Mouse (Mus musculus) left cerebral cortex, adult 2 months (tissue): ENCODE data around the gene Rergl. TPM values are rescaled to one million over a fixed set of nuclear protein-coding genes. Genes with fewer than 3 reads are reported as not detected.

ENCODE experiments used
- DNase-seq, 2 experiments: peaks; one replicate each; pipeline ENCODE4 v3.0.0; 2021 to 2022; ENCODE audit warnings: low spot score in 2 of 2, mixed read lengths in 1 of 2; ENCODE audit errors: extremely low spot score in 1 of 2
- H3K27ac ChIP-seq: fragments of 200-600 bp; 2 replicates; pipeline ENCODE4 v1.8.1; 2022
- H3K4me3 ChIP-seq: fragments of 200-600 bp; 2 replicates; pipeline ENCODE4 v1.8.1; 2022
- CTCF ChIP-seq: fragments of 200-600 bp; IDR thresholded peaks from 2 replicates; pipeline ENCODE4 v1.8.1; 2022; ENCODE audit warnings: antibody characterized with exemption, mild to moderate bottlenecking, moderate library complexity
- intact Hi-C: fragments of 180-260 bp; cut with DNase I; formaldehyde crosslinking; loops from one replicate; pipeline ENCODE4 v1.15.1; 2025
- long read RNA-seq, 2 experiments: library from polyadenylated mRNA; stranded (forward); transcript quantifications; one replicate each; pipeline ENCODE4 v2.0.0; 2021; ENCODE audit warnings: borderline mapping rate in 2 of 2
- total RNA-seq, 2 experiments: library from RNA; stranded (reverse); gene quantifications; 2 replicates each; pipeline ENCODE4 v1.2.3; 2021

Gene Rergl
- total RNA-seq = not detected
- long read RNA-seq, experiment 1 = 0 reads
- long read RNA-seq, experiment 2 = 0 reads

GRCm38 (mm10) chr6:139501876-139502275 is at the start of gene Rergl:
TSS of gene Rergl (minus strand) at chr6:139501976.
- intact Hi-C loops = no loop called here
- Histone ChIP-seq H3K27ac (no peak within 1 kb of the TSS), H3K4me3 (no peak within 1 kb of the TSS)
- no peak for TF ChIP-seq CTCF
- DNase-seq = no peak

- Histone ChIP-seq H3K27ac (no peak overlapping the region), H3K4me3 (no peak overlapping the region)
- DNase-seq = no peak
- peak; percentile 67 for TF ChIP-seq CTCF
- intact Hi-C loops = loop anchor here (5.0 kb wide), 1 partner anchor 39 kb away; no protein-coding TSS in a partner anchor
Measured at GRCm38 (mm10) chr6:139538469-139538868, 36.7 kb upstream of the Rergl start.

- H3K4me3 ChIP-seq = no peak overlapping the region
- intact Hi-C loops = no loop called here
- no peak for DNase-seq
Measured at GRCm38 (mm10) chr6:139525406-139525805, 23.6 kb upstream of the Rergl start.

GRCm38 (mm10) chr6:139524288-139524687 is 22.5 kb upstream of the Rergl start:
- intact Hi-C loops = no loop called here

More at GRCm38 (mm10) chr6:139525406-139525805, 23.6 kb upstream of the Rergl start:
- no peak overlapping the region for H3K27ac ChIP-seq
- no peak for TF ChIP-seq CTCF

GRCm38 (mm10) chr6:139514938-139515510 is 13.2 kb upstream of the Rergl start:
- DNase-seq = no peak
- no peak for TF ChIP-seq CTCF

More at GRCm38 (mm10) chr6:139524288-139524687, 22.5 kb upstream of the Rergl start:
- no peak for DNase-seq
- Histone ChIP-seq H3K4me3 (no peak overlapping the region), H3K27ac (no peak overlapping the region)
- TF ChIP-seq CTCF = no peak

GRCm38 (mm10) chr6:139479730-139480129 is 22.0 kb downstream of the Rergl start:
- TF ChIP-seq CTCF = no peak
- no peak for DNase-seq
- intact Hi-C loops = no loop called here
- no peak overlapping the region for H3K4me3 ChIP-seq
- H3K27ac ChIP-seq = no peak overlapping the region

More at GRCm38 (mm10) chr6:139514938-139515510, 13.2 kb upstream of the Rergl start:
- no peak overlapping the region for H3K27ac ChIP-seq
- H3K4me3 ChIP-seq = no peak overlapping the region
- intact Hi-C loops = no loop called here

GRCm38 (mm10) chr6:139464980-139465379 is 36.8 kb downstream of the Rergl start:
- Histone ChIP-seq H3K27ac (no peak overlapping the region), H3K4me3 (no peak overlapping the region)
- no peak for DNase-seq
- no peak for TF ChIP-seq CTCF
- intact Hi-C loops = loop anchor here (5.0 to 10.0 kb wide), 2 partner anchors 1293 to 1670 kb away; no protein-coding TSS in a partner anchor

- TF ChIP-seq CTCF = no peak
- DNase-seq = no peak
- H3K4me3 ChIP-seq = no peak overlapping the region
- no peak overlapping the region for H3K27ac ChIP-seq
- intact Hi-C loops = loop anchor here (5.0 to 10.0 kb wide), 2 partner anchors 1292 to 1669 kb away; no protein-coding TSS in a partner anchor
Measured at GRCm38 (mm10) chr6:139464292-139464691, 37.5 kb downstream of the Rergl start.

GRCm38 (mm10) chr6:139461094-139461493 is 40.7 kb downstream of the Rergl start:
- peak; percentile 15 to 25 for DNase-seq
- Histone ChIP-seq H3K27ac (no peak overlapping the region), H3K4me3 (no peak overlapping the region)
- intact Hi-C loops = loop anchor here (2.0 to 10.0 kb wide), 3 partner anchors 984 to 1666 kb away; no protein-coding TSS in a partner anchor
- TF ChIP-seq CTCF = peak; percentile 68

GRCm38 (mm10) chr6:139460470-139460869 is 41.3 kb downstream of the Rergl start:
- Histone ChIP-seq H3K4me3 (no peak overlapping the region), H3K27ac (no peak overlapping the region)
- no peak for TF ChIP-seq CTCF
- intact Hi-C loops = loop anchor here (2.0 to 10.0 kb wide), 3 partner anchors 984 to 1666 kb away; no protein-coding TSS in a partner anchor
- DNase-seq = no peak

GRCm38 (mm10) chr6:139443999-139444398 is 57.8 kb downstream of the Rergl start:
- intact Hi-C loops = no loop called here
- no peak for TF ChIP-seq CTCF
- no peak overlapping the region for H3K27ac ChIP-seq
- no peak overlapping the region for H3K4me3 ChIP-seq
- DNase-seq = no peak

Other genes starting within 250 kb of the Rergl start
- under 1 TPM in 1 of 2 experiments, not detected in 1; 0.16 TPM for gene Pik3c2g, start 85.2 kb upstream of the Rergl start, total RNA-seq